Mouse (Mus musculus) left cerebral cortex, postnatal 36 days (tissue): ENCODE data around the gene Gns. TPM values are rescaled to one million over a fixed set of nuclear protein-coding genes. Genes with fewer than 3 reads are reported as not detected.

ENCODE experiments used
- DNase-seq, 2 experiments: peaks; one replicate each; pipeline ENCODE4 v3.0.0; 2021 to 2022; ENCODE audit warnings: low spot score in 2 of 2, mixed read lengths in 1 of 2
- intact Hi-C: fragments of 180-260 bp; cut with DNase I; formaldehyde crosslinking; loops from one replicate; pipeline ENCODE4 v1.15.1; 2025
- total RNA-seq, 2 experiments: library from RNA; stranded (reverse); gene quantifications; 2 replicates each; pipeline ENCODE4 v1.2.3; 2021

Gene Gns
- total RNA-seq, 2 experiments from 2014 or later, result 78.5 to 80.8 TPM

GRCm38 (mm10) chr10:121444198-121444597, 79.3 kb downstream of the Gns start:
- no peak for DNase-seq

GRCm38 (mm10) chr10:121445808-121446207, 80.9 kb downstream of the Gns start:
- intact Hi-C loops, result no loop called here
- no peak for DNase-seq

More at GRCm38 (mm10) chr10:121444198-121444597, 79.3 kb downstream of the Gns start:
- intact Hi-C loops, result no loop called here

Other genes with a start within 250 kb of the Gns start
- 10 to 100 TPM; 78.5 to 92.3 TPM for gene Tbc1d30, start 13.8 kb upstream of the Gns start, total RNA-seq
- 10 to 100 TPM; 30.8 to 47.3 TPM for gene Rassf3, start 111.3 kb downstream of the Gns start, total RNA-seq
- 10 to 100 TPM; 43.9 to 48.7 TPM for gene Tbk1, start 221.7 kb downstream of the Gns start, total RNA-seq